Mouse (Mus musculus) gastrocnemius, postnatal 25 days (tissue): ENCODE results near the gene Bpgm. TPM values are rescaled to one million over a fixed set of nuclear protein-coding genes. Genes with fewer than 3 reads are reported as not detected.

Source experiments
- DNase-seq: peaks from one replicate; pipeline ENCODE4 v3.0.0; 2022
- total RNA-seq, 2 experiments: library from RNA; stranded (reverse); gene quantifications; 1 replicate in 1 of 2; 2 replicates in 1 of 2; pipeline ENCODE4 v1.2.3; 2021

Bpgm gene
- total RNA-seq, 2 experiments from 2014 or later: 70.9 to 77.3 TPM

- no peak for DNase-seq
Measured at GRCm38 (mm10) chr6:34528131-34528530, 52.1 kb downstream of the Bpgm start.

GRCm38 (mm10) chr6:34529992-34530391 lies 54.0 kb downstream of the Bpgm start:
- no peak for DNase-seq

DNA sequence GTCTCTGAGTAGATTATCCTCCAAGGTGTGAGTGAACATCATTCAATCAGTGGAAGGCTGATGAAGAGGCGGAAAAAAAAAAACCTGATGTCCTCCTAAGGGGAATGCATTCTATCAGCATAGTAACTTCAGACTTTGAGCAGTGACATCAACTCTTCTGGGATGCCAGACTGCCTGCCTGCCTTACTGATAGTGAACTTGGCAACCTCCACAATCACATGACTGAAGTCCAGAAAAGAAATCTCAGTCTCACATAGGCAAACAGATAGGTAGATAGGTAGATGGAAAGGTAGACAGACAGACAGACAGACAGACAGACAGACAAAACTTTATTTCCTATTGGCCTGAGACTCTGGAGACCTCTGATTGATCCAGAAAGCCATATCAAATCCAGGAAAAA lies 57.0 kb downstream of the Bpgm start:
- no peak for DNase-seq

DNA sequence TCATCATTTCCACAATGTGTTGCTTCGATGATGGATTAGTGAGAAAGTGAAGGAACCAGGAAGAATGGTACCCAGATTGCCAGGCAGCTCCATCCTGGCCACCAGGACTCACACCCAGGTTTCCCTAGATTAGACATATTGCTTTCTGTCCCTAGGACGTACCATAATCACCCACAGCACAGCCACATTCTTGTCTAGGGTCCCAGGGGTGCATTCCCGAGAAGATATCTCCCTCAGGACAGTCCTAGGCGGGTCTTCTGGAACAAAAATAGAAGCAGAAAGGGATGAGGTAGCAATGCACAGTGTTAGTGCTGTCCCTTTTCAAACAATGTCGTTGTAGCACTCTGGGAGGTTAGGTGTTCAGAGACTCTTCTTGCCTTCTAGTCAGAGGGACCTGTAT lies 57.9 kb downstream of the Bpgm start:
- no peak for DNase-seq

DNA sequence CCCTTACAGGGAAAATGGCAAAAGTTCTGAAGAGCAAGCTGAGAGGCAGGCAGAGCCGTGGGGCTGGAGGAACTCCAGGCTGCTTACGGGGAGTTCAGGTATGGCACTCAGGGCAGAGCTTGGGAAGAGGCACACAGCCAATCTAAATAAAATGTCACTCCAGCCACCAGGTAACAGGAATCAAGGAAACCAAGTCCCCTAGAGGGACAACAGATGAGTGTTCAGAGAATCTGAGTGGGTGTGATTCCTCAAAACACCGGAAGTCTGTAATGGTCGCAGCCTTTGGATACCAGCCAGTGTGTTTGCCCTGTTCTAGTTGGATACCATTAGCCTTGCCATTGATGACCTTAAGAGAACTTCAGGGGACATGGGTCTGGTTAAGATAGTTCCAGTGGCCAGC lies 66.9 kb downstream of the Bpgm start:
- DNase-seq: no peak

DNA sequence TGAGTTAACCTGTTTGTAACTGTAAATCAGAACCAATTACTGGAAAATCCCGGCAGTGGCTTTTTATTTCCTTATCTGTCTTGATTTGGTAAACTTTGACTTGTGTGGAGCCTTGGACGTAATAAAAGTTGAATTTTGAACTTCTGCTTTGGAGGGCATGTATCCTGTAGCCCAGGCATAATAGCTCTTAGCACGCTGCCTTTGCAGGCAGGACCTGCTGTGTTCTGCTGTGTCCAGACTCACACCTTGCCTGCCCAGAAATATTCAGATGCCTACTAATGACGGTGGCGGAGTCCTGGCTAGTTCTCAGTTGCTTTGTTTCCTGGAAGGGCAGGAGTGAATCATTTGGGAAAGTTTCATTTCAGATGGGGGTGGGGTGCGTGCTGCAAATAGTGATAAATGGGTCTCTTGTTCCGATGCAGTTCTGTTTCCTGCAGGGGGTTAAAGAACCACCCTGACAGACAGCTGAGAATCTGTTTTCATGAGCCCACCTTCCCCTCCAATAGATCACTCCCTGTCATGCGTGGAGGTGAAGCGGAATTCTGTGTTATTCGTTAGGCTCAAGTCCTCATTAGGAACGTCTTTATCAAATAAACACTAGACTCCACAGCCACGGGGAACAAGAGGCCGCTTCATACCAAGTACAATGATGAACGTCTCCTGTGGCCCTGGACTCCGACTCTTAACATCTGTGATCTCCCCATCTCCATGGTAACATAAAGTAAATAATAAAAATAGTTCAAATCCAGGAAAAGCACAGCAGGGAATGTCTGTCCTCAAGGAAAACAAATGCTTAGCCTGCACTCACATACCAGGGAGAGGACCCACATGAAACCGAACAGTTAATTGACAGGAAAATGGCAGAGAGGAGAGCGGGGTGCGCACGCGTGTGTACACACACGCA lies 67.5 kb downstream of the Bpgm start:
- no peak for DNase-seq

DNA sequence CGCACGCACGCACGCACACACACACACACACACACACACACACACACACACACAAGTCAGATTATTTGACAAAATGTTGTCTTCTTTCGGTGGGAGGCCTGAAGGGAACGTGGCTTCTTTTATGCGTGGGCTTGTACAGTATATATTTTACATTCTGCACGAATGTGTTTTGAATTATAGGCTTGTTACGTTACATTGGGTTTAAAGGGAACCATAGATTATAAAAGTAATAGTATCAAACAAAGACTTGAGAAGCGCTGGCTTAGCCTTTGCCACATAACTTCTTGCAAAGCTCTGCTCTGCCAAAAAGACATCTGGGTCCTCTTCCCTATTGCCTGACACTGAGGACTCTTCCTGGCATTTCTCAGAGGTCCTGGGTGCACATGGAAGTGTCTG lies 68.2 kb downstream of the Bpgm start:
- DNase-seq: no peak

- DNase-seq: no peak
Measured at GRCm38 (mm10) chr6:34545286-34545685, 69.3 kb downstream of the Bpgm start.

DNA sequence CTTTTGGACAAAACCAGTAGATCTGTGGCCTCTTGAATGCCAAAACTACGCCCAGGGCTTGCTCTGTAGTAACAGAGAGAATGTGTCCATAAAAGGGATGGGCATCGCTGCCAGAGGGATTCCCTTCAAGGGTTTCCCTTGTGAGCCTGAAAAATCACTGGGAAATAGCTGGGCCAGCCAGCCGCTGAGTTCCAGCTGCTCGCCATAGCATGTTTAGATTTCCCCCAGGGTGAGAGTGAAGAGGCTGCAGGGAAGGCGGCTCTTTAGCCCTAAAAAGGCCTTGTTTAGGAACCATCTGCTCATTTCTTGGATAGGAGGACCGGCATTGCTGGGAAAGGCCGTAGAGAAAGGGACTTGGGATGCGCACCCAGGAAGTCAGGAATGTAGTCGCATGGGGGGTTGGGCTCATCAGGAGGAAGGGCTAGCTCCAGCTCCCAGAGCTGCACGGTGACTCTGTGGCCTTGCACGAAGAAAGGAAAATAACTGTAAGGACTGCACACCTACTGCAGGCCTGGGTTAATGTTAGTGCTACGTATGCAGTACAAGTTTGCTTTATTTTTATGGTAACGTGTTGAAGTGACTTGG lies 72.5 kb downstream of the Bpgm start:
- no peak for DNase-seq

DNA sequence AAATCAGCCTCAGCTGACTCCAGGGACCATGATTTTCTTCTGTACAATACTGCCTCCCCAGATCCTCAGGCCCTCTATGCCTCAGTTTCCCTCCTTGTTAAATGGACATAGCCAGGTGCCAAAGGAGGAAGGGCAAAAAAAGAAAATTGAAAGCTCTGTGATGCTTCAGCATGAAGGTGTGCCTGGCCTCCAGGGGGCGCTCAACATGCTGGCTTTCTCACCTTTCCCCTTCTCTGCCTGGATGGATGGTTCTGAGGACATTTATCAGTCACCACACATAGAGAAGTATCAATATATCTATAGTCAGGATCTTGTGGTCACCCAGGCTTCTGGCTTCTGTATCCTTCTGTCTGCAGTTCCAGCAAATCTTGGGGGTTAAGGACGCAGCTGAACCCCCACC lies 73.0 kb downstream of the Bpgm start:
- peak; percentile 32 for DNase-seq

GRCm38 (mm10) chr6:34552489-34553157 lies 76.6 kb downstream of the Bpgm start:
- no peak for DNase-seq

- DNase-seq: no peak
Measured at GRCm38 (mm10) chr6:34554291-34554997, 78.4 kb downstream of the Bpgm start.

Other genes with a start within 250 kb of the Bpgm start
- 100 to 1,000 TPM; 161 to 169 TPM for gene Akr1b3, start 158.7 kb upstream of the Bpgm start, total RNA-seq
- gene Akr1b8, start 122.1 kb upstream of the Bpgm start, total RNA-seq: 1 to 10 TPM; 1.6 to 3.7 TPM
- gene Akr1b10, start 92.0 kb upstream of the Bpgm start, total RNA-seq: 10 to 100 TPM; 47.3 to 53.4 TPM
- gene Akr1b7, start 63.9 kb upstream of the Bpgm start, total RNA-seq: not detected
- 10 to 100 TPM; 33.2 to 40.8 TPM for gene Cald1, start 122.3 kb downstream of the Bpgm start, total RNA-seq